ENCODE assay signal across 8 mouse cellular contexts in the genomic region with DNA sequence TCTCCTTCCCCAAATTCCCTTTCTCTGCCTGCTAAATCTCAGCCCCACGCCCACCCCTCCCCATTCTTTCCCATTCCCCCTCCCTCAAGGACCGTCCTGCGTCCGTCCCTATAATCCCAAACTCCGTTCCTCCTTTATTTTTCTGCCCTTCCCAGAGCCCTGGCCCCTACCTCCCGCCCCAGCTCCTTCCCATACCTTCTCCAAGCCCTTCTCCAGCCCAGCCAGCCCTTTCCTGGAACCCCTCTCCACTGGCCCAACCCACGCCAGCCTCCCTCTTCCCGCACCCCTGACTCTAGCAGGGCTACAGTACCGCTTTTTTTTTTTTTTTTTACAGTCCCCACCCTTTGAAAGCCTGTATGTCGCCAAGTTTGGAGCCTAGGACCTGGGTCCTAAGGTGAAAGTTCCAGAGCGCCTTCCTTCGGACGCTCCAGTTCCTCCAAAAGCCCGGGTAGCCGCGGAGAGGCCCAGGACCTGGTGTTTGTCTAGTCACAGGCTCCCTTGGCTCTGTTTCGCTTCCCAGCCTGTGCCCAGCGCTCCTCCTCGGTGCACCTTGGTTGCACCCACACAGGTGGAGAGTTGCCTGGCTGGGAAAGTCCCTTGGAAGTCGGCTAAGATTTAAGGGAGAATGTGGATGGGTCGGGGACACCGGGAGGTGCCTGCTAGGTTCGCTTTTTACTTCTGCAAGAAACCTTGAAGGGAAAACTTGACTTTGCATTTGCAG. TPM values are rescaled to one million over a fixed set of nuclear protein-coding genes. Genes with fewer than 3 reads are reported as not detected.
DNase-seq lines count a peak whose midpoint lies in the region; ATAC-seq and TF ChIP-seq lines count a peak whose summit lies in the region.

No protein-coding gene starts in this region.

- ATAC-seq in embryonic facial prominence, embryonic 15.5 days (ENCODE audit: insufficient number of reproducible peaks, low FRiP score, low TSS enrichment, low read depth): no peak
- peak; percentile 35; the same call in 1 of the 2 replicates for ATAC-seq in midbrain, embryonic 13.5 days

- H3K4me2 ChIP-seq in embryonic facial prominence, embryonic 15.5 days (replicated peaks): peak overlapping the region; percentile 95
- peak overlapping the region; percentile 75 for H3K4me2 ChIP-seq in midbrain, embryonic 13.5 days (replicated peaks)

- WGBS in embryonic facial prominence, embryonic 15.5 days: 4% methylated on average over 23 of the region's 23 CpGs
- 9% methylated on average over 23 of the region's 23 CpGs for WGBS in kidney, adult 2 months
- 2% methylated on average over 23 of the region's 23 CpGs for WGBS in midbrain, embryonic 13.5 days

- H3K4me1 ChIP-seq in embryonic facial prominence, embryonic 15.5 days: peaks cover 33% of the 10 kb centered on the region
- peaks cover 33% of the 10 kb centered on the region for H3K4me1 ChIP-seq in kidney, adult 2 months (ENCODE audit: control insufficient read depth, insufficient read depth, low read length)
- peaks cover 21% of the 10 kb centered on the region for H3K4me1 ChIP-seq in midbrain, embryonic 13.5 days (replicated peaks)

- peaks cover 82% of the 10 kb centered on the region for H3K27me3 ChIP-seq in embryonic facial prominence, embryonic 15.5 days
- H3K27me3 ChIP-seq in kidney, adult 2 months (replicated peaks; ENCODE audit: control insufficient read depth, insufficient read depth, low read length): no peaks in the 10 kb centered on the region
- H3K27me3 ChIP-seq in midbrain, embryonic 13.5 days: peaks cover 89% of the 10 kb centered on the region

- TF ChIP-seq POLR2A in kidney, adult 2 months (IDR thresholded peaks at IDR 0.05; ENCODE audit: low read depth, low read length): no peak

- H3K4me3 ChIP-seq in embryonic facial prominence, embryonic 15.5 days (replicated peaks): peak overlapping the region; percentile 50
- H3K4me3 ChIP-seq in kidney, adult 2 months (ENCODE audit: insufficient read depth, low read depth, low read length): peak overlapping the region; percentile 75
- peak overlapping the region; percentile 44 for H3K4me3 ChIP-seq in midbrain, embryonic 13.5 days (replicated peaks)

- no peaks in the 10 kb centered on the region for H3K36me3 ChIP-seq in embryonic facial prominence, embryonic 15.5 days
- H3K36me3 ChIP-seq in kidney, adult 2 months (ENCODE audit: control insufficient read depth, insufficient read depth, low read length): no peaks in the 10 kb centered on the region
- H3K36me3 ChIP-seq in midbrain, embryonic 13.5 days: no peaks in the 10 kb centered on the region

- no peak for TF ChIP-seq CTCF in kidney, adult 2 months (conservative IDR thresholded peaks at IDR 0.05; ENCODE audit: insufficient read depth, insufficient read length, low read depth, low read length)

- H3K9ac ChIP-seq in embryonic facial prominence, embryonic 15.5 days: no peak overlapping the region
- H3K9ac ChIP-seq in midbrain, embryonic 13.5 days (replicated peaks): no peak overlapping the region

- peak; percentile 35 for DNase-seq in embryo, embryonic 10.5 days (ENCODE audit: low spot score)
- no peak for DNase-seq in embryo, embryonic 11 days
- peak; percentile 72 for DNase-seq in kidney, adult 2 months
- no peak for DNase-seq in urinary bladder, postnatal 36 days (ENCODE audit: low spot score in 2 of 2)
- no peak for DNase-seq in ovary, adult 18-20 months (ENCODE audit: low spot score)
- no peak for DNase-seq in adipocyte (ENCODE audit: low spot score)

- no peak overlapping the region for H3K27ac ChIP-seq in embryonic facial prominence, embryonic 15.5 days (replicated peaks)
- peak overlapping the region; percentile 80 for H3K27ac ChIP-seq in kidney, adult 2 months (ENCODE audit: insufficient read depth, low read depth, low read length)
- no peak overlapping the region for H3K27ac ChIP-seq in midbrain, embryonic 13.5 days

- no peaks in the 10 kb centered on the region for H3K9me3 ChIP-seq in embryonic facial prominence, embryonic 15.5 days (replicated peaks)
- no peaks in the 10 kb centered on the region for H3K9me3 ChIP-seq in midbrain, embryonic 13.5 days

RNA-seq across cellular contexts. Expression of a gene that starts 0.5 kb away (rescaled TPM):
- polyA plus RNA-seq in embryonic facial prominence, embryonic 15.5 days (2015; fragmentation: Nextera tagmentation; extraction: Ambion mirVana): 2.0 and 2.1 TPM in 2 replicates
- polyA plus RNA-seq in kidney, adult 2 months (2012; rRNA removed): 74.5 and 76.5 TPM in 2 replicates
- polyA plus RNA-seq in midbrain, embryonic 13.5 days (2015; fragmentation: Nextera tagmentation; extraction: Ambion mirVana): 0.28 and 0.36 TPM in 2 replicates

RNA-seq across cellular contexts. Expression of a gene that starts 18.3 kb away (rescaled TPM):
- 120 and 132 TPM in 2 replicates for polyA plus RNA-seq in embryonic facial prominence, embryonic 15.5 days (2015; fragmentation: Nextera tagmentation; extraction: Ambion mirVana)
- 111 and 118 TPM in 2 replicates for polyA plus RNA-seq in kidney, adult 2 months (2012; rRNA removed)
- polyA plus RNA-seq in midbrain, embryonic 13.5 days (2015; fragmentation: Nextera tagmentation; extraction: Ambion mirVana): 151 and 158 TPM in 2 replicates

Comparison
In these comparisons a context has a peak if more than half of its experiments do, and no peak if none do; other contexts are left out.
1. DNase-seq: peak in embryo, embryonic 10.5 days (single experiment) and kidney, adult 2 months (single experiment); none in embryo, embryonic 11 days (single experiment), urinary bladder, postnatal 36 days (0 of 2), ovary, adult 18-20 months (single experiment) and adipocyte (single experiment).
2. RNA of a gene that starts 0.5 kb away (polyA plus RNA-seq): 74.5 to 76.5 TPM in kidney, adult 2 months; 2.0 to 2.1 TPM in embryonic facial prominence, embryonic 15.5 days and 0.28 to 0.36 TPM in midbrain, embryonic 13.5 days; every median in the first group is over 10 times any median in the second.
3. Peak in every context shown above with its lines, with median percentiles within 50 percentile points of each other: H3K4me3 ChIP-seq.